8 mouse cellular contexts compared by ENCODE assay signal in the genomic region with DNA sequence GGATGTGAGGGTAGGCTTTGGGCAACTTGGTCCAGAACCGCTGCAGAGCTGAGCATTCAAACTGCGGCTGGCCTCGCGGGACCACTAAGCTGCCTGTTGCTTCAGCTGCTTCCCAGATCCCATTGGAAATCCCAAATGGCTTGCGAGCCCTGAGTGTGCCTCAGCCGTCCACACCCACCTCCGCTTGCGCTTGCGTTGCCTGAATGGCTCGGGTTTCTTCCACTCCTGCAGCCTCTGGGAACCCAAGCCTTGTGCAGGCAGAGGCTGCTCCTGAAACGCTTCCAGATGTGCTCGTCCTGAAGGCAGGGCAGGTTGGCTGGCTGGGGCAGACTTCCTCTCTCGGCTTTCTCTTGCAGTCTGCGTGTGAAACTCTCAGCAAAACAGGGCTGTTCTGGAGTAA. TPM values are rescaled to one million over a fixed set of nuclear protein-coding genes. Genes with fewer than 3 reads are reported as not detected.
DNase-seq lines count a peak whose midpoint lies in the region; ATAC-seq and TF ChIP-seq lines count a peak whose summit lies in the region.

A gene (minus strand): TSS at position 157 of the 400 bp plus-strand sequence.

- no peak for TF ChIP-seq POLR2A in small intestine, adult 2 months (IDR thresholded peaks at IDR 0.05; ENCODE audit: low read depth, low read length)

- no peak within 1 kb of the TSS; the same call in 1 of the 2 replicates for H3K4me2 ChIP-seq in hindbrain, embryonic 11.5 days (replicated peaks; ENCODE audit: low read depth, low read length)

- H3K36me3 ChIP-seq in hindbrain, embryonic 11.5 days (ENCODE audit: control insufficient read depth, insufficient read depth, low read length) = no peaks in the 10 kb centered on the region
- no peaks in the 10 kb centered on the region for H3K36me3 ChIP-seq in small intestine, adult 2 months (ENCODE audit: control insufficient read depth, insufficient read depth, low read length)

- no peak for ATAC-seq in hindbrain, embryonic 11.5 days (ENCODE audit: low FRiP score)
- ATAC-seq in CD4-positive, CD25-positive, alpha-beta regulatory T cell, adult 4 months = no peak

- DNase-seq in left cerebral cortex, adult 18-20 months (ENCODE audit: low spot score in 2 of 2) = peak; percentile 63 to 80
- no peak for DNase-seq in left cerebral cortex, adult 11 months (ENCODE audit: low spot score)
- DNase-seq in frontal cortex, postnatal 36 days (ENCODE audit: low spot score in 2 of 2) = peak; percentile 64 to 71
- peak; percentile 54 for DNase-seq in hindbrain, embryonic 11.5 days (ENCODE audit: low spot score)
- DNase-seq in left cerebral cortex, postnatal 36 days (ENCODE audit: low spot score in 2 of 2) = peak; percentile 66 to 71
- peak; percentile 85 for DNase-seq in mesoderm, embryonic 11.5 days (ENCODE audit: low read depth, low spot score)

- 5% methylated on average over 14 of the region's 14 CpGs for WGBS in hindbrain, embryonic 11.5 days
- 7% methylated on average over 14 of the region's 14 CpGs for WGBS in small intestine, adult 2 months

- H3K9ac ChIP-seq in hindbrain, embryonic 11.5 days (ENCODE audit: low read depth, low read length) = no peak within 1 kb of the TSS

- H3K27me3 ChIP-seq in hindbrain, embryonic 11.5 days (ENCODE audit: control insufficient read depth, insufficient read depth, low read length) = no peaks in the 10 kb centered on the region
- no peaks in the 10 kb centered on the region; the same call in 1 of the 2 replicates for H3K27me3 ChIP-seq in small intestine, adult 2 months (ENCODE audit: control insufficient read depth, insufficient read depth, low read length)

- no peak within 1 kb of the TSS for H3K27ac ChIP-seq in hindbrain, embryonic 11.5 days (ENCODE audit: low read depth, low read length)
- peak within 1 kb of the TSS; percentile 22; the same call in 1 of the 2 replicates for H3K27ac ChIP-seq in small intestine, adult 2 months (ENCODE audit: insufficient read depth, low read depth, low read length)

- no peaks in the 10 kb centered on the region for H3K9me3 ChIP-seq in hindbrain, embryonic 11.5 days (ENCODE audit: control insufficient read depth, low read length)

- no peaks in the 10 kb centered on the region for H3K4me1 ChIP-seq in hindbrain, embryonic 11.5 days (replicated peaks; ENCODE audit: control insufficient read depth, insufficient read depth, low read length)
- peaks cover 6% of the 10 kb centered on the region; the same call in 1 of the 2 replicates for H3K4me1 ChIP-seq in small intestine, adult 2 months (ENCODE audit: control insufficient read depth, insufficient read depth, insufficient read length, low read length)

- H3K4me3 ChIP-seq in hindbrain, embryonic 11.5 days (ENCODE audit: low read depth, low read length) = no peak within 1 kb of the TSS
- H3K4me3 ChIP-seq in small intestine, adult 2 months (ENCODE audit: low read depth, low read length) = peak within 1 kb of the TSS; percentile 7; the same call in 1 of the 2 replicates

- TF ChIP-seq CTCF in small intestine, adult 2 months (IDR thresholded peaks at IDR 0.05; ENCODE audit: extremely low read depth, insufficient read length, insufficient replicate concordance, low read depth, low read length) = no peak

- intact Hi-C loops in left cerebral cortex, postnatal 36 days (cut with DNase I) = no loop called here

RNA-seq across cellular contexts. Expression of the gene that starts here (rescaled TPM):
- total RNA-seq in left cerebral cortex, adult 18-20 months (2021) = 10 to 100 TPM; 25.4 to 25.9 TPM
- 4.4 and 4.6 TPM in 2 replicates for polyA plus RNA-seq in hindbrain, embryonic 11.5 days (2014; fragmentation: Nextera tagmentation; extraction: Ambion mirVana)
- total RNA-seq in left cerebral cortex, postnatal 36 days (2021) = 10 to 100 TPM; 18.2 to 20.7 TPM
- polyA plus RNA-seq in small intestine, adult 2 months (2012; rRNA removed) = 0.15 and 0.56 TPM in 2 replicates
- polyA plus RNA-seq in CD4-positive, CD25-positive, alpha-beta regulatory T cell, adult 4 months (2017; shearing (Covaris generic)) = 1 to 10 TPM; 2.1 to 2.9 TPM
